Mouse (Mus musculus): Measurements from ENCODE around the gene 2310011J03Rik.

DNA sequence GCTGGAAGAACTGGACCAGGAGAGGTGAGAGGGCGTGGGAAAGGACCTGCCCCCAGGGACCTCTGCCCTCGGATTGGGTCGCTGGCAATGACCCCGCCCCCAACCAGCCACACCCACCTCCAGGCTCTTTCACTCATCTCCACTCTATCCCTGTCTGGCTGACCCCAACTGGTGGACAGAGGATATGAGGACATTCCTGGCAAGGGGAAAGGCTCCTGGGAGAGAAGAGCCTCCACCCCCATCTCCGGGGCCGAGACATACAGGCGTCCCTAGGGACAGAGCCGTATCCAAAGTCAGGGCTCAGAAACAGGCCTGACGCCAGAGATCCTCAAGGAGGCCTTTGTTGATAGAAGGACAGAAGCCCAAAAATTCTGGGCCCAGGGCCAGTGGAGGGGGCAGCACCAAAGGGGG is 17.9 kb downstream of the 2310011J03Rik start:
- TF ChIP-seq CTCF (IDR thresholded peaks at IDR 0.05; ENCODE audit: low read depth, low read length) = no peak
- no peak for TF ChIP-seq POLR2A (IDR thresholded peaks at IDR 0.05; ENCODE audit: insufficient read depth, low read length)

Data from ES-Bruce4 (cell line).